Comparison of ENCODE assay signal across 29 mouse cellular contexts in the genomic region with DNA sequence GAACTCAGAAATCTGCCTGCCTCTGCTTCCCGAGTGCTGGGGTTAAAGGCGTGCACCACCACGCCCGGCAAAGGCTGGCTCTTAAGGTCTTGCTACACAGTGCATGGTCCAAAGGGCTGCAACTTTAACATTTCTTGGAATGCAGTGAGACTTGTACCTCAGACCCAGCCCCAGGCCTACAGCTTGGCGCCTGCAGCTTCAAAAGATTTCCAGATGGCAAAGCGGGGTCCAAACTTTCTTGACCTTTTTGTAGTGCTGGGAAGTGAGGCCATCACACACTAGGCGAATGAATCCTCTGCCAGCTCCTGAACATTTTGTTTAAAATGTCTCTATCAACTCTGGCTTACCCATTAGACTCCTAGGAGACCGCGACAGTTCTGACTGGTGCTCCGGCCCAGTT.
"Had no signal": no experiment of that assay in that cellular context is flagged by ENCODE, and none has a peak within 500 bp of the region (broad histone marks: within the 10 kb centered on the region; RNA-seq: fewer than 3 reads in every experiment).

No protein-coding gene starts in this region.

- H3K9me3 ChIP-seq: heart, embryonic 13.5 days; heart, embryonic 15.5 days; hindbrain, embryonic 10.5 days; hindbrain, embryonic 13.5 days; hindbrain, embryonic 15.5 days; kidney, embryonic 15.5 days; limb, embryonic 12.5 days; liver, embryonic 13.5 days; liver, embryonic 15.5 days had no signal

- ATAC-seq: hindbrain, postnatal 0 days; intestine, embryonic 16.5 days; liver, postnatal 0 days had no signal

- H3K27me3 ChIP-seq: heart, embryonic 13.5 days; heart, embryonic 15.5 days; hindbrain, embryonic 13.5 days; hindbrain, embryonic 15.5 days; kidney, embryonic 15.5 days; limb, embryonic 12.5 days had no signal

- H3K4me2 ChIP-seq: heart, embryonic 11.5 days; heart, embryonic 13.5 days; heart, embryonic 15.5 days; hindbrain, embryonic 13.5 days; hindbrain, embryonic 15.5 days; kidney, embryonic 15.5 days; limb, embryonic 12.5 days; liver, embryonic 11.5 days; liver, embryonic 13.5 days; liver, embryonic 15.5 days had no signal

- H3K4me3 ChIP-seq: gastrocnemius, adult 2 months; heart, embryonic 13.5 days; heart, embryonic 15.5 days; hindbrain, embryonic 10.5 days; hindbrain, embryonic 13.5 days; hindbrain, embryonic 15.5 days; kidney, embryonic 15.5 days; layer of hippocampus, adult 2 months; left cerebral cortex, adult 2 months; limb, embryonic 12.5 days; liver, embryonic 13.5 days; liver, embryonic 15.5 days had no signal

- H3K9ac ChIP-seq: heart, embryonic 13.5 days; heart, embryonic 15.5 days; hindbrain, embryonic 13.5 days; hindbrain, embryonic 15.5 days; kidney, embryonic 15.5 days; limb, embryonic 12.5 days; liver, embryonic 13.5 days; liver, embryonic 15.5 days; liver, postnatal 0 days had no signal

- H3K4me1 ChIP-seq: hindbrain, embryonic 13.5 days; hindbrain, embryonic 15.5 days; kidney, embryonic 15.5 days had no signal

- DNase-seq: gastrocnemius, adult 2 months; gastrocnemius, postnatal 10 days; gastrocnemius, postnatal 25 days; heart, postnatal 14 days; heart, postnatal 4 days; kidney, adult 11 months; kidney, adult 2 months; kidney, adult 9 months; kidney, postnatal 14 days; kidney, postnatal 36 days; left cerebral cortex, postnatal 4 days; liver; liver, embryonic 13.5 days; liver, postnatal 0 days had no signal

- H3K27ac ChIP-seq: gastrocnemius, adult 2 months; heart, embryonic 13.5 days; heart, embryonic 15.5 days; hindbrain, embryonic 10.5 days; hindbrain, embryonic 13.5 days; hindbrain, embryonic 15.5 days; hindbrain, postnatal 0 days; kidney, embryonic 15.5 days; kidney, postnatal 0 days; layer of hippocampus, adult 2 months; left cerebral cortex, adult 2 months; liver, embryonic 13.5 days; liver, embryonic 15.5 days had no signal
